Mouse (Mus musculus): Measurements from ENCODE around the gene C2cd5. TPM values are rescaled to one million over a fixed set of nuclear protein-coding genes. Genes with fewer than 3 reads are reported as not detected.

C2cd5 gene
- total RNA-seq, 1 experiment = 26.5 TPM

- Histone ChIP-seq H3K9ac (ENCODE audit: insufficient read depth, low read depth, low read length, poor library complexity, severe bottlenecking) (no peak overlapping the region), H3K4me3 (ENCODE audit: insufficient read depth in 1 of 2, low read depth in 1 of 2, low read length in 2 of 2, poor library complexity in 1 of 2, severe bottlenecking in 1 of 2) (no peak overlapping the region), H3K9me3 (ENCODE audit: control insufficient read depth, insufficient read depth, low read depth, low read length) (no peaks in the 10 kb centered on the region), H3K36me3 (ENCODE audit: control insufficient read depth, insufficient read depth, low read length, poor library complexity, severe bottlenecking) (peaks cover 18% of the 10 kb centered on the region), H3K27ac (ENCODE audit: insufficient read depth, low read depth, low read length, poor library complexity, severe bottlenecking) (no peak overlapping the region), H3K4me1 (ENCODE audit: control insufficient read depth in 2 of 2, insufficient read depth in 2 of 2, low read length in 2 of 2, poor library complexity in 1 of 2) (no peaks in the 10 kb centered on the region; a peak in 1 of 4 replicates)
- no peak for DNase-seq (ENCODE audit: low read depth, low spot score)
- in situ Hi-C loops (cut with MboI; ENCODE audit: low sequenced_read_pairs in 2 of 2, unreplicated experiment in 2 of 2) = no loop called here
- no peak for TF ChIP-seq MAFK (IDR thresholded peaks at IDR 0.05; ENCODE audit: insufficient read depth, low read depth, low read length)
- no peak for TF ChIP-seq CHD2 (IDR thresholded peaks at IDR 0.05; ENCODE audit: low read depth, low read length)
- no peak for TF ChIP-seq ZC3H11A (IDR thresholded peaks at IDR 0.05; ENCODE audit: borderline replicate concordance, low read depth, low read length)
- TF ChIP-seq HCFC1 (IDR thresholded peaks at IDR 0.05; ENCODE audit: borderline replicate concordance, insufficient read depth, low read length) = no peak
- TF ChIP-seq ZNF384 (IDR thresholded peaks at IDR 0.05; ENCODE audit: low read depth, low read length) = no peak
These were observed 76.2 kb downstream of the C2cd5 start for GRCm38 (mm10) chr6:143023691-143024090.

- no peak for DNase-seq (ENCODE audit: low read depth, low spot score)
- in situ Hi-C loops (cut with MboI; ENCODE audit: low sequenced_read_pairs in 2 of 2, unreplicated experiment in 2 of 2) = no loop called here
- Histone ChIP-seq H3K36me3 (ENCODE audit: control insufficient read depth, insufficient read depth, low read length, poor library complexity, severe bottlenecking) (peaks cover 11% of the 10 kb centered on the region; the same call in 1 of the 2 replicates), H3K9ac (ENCODE audit: insufficient read depth, low read depth, low read length, poor library complexity, severe bottlenecking) (no peak overlapping the region), H3K9me3 (ENCODE audit: control insufficient read depth, insufficient read depth, low read depth, low read length) (no peaks in the 10 kb centered on the region), H3K4me1 (ENCODE audit: control insufficient read depth in 2 of 2, insufficient read depth in 2 of 2, low read length in 2 of 2, poor library complexity in 1 of 2) (no peaks in the 10 kb centered on the region; a peak in 1 of 4 replicates), H3K27ac (ENCODE audit: insufficient read depth, low read depth, low read length, poor library complexity, severe bottlenecking) (no peak overlapping the region), H3K4me3 (ENCODE audit: insufficient read depth in 1 of 2, low read depth in 1 of 2, low read length in 2 of 2, poor library complexity in 1 of 2, severe bottlenecking in 1 of 2) (no peak overlapping the region)
- no peak for TF ChIP-seq ZC3H11A (IDR thresholded peaks at IDR 0.05; ENCODE audit: borderline replicate concordance, low read depth, low read length)
- TF ChIP-seq HCFC1 (IDR thresholded peaks at IDR 0.05; ENCODE audit: borderline replicate concordance, insufficient read depth, low read length) = no peak
- TF ChIP-seq ZNF384 (IDR thresholded peaks at IDR 0.05; ENCODE audit: low read depth, low read length) = no peak
- no peak for TF ChIP-seq CHD2 (IDR thresholded peaks at IDR 0.05; ENCODE audit: low read depth, low read length)
These were observed 78.2 kb downstream of the C2cd5 start for GRCm38 (mm10) chr6:143021756-143022155.

GRCm38 (mm10) chr6:143020647-143021046 is 79.3 kb downstream of the C2cd5 start:
- no peak overlapping the region for H3K9ac ChIP-seq (ENCODE audit: insufficient read depth, low read depth, low read length, poor library complexity, severe bottlenecking)
- DNase-seq (ENCODE audit: low read depth, low spot score) = peak; percentile 96

GRCm38 (mm10) chr6:143020146-143020545 is 79.8 kb downstream of the C2cd5 start:
- Histone ChIP-seq H3K9me3 (ENCODE audit: control insufficient read depth, insufficient read depth, low read depth, low read length) (no peaks in the 10 kb centered on the region), H3K36me3 (ENCODE audit: control insufficient read depth, insufficient read depth, low read length, poor library complexity, severe bottlenecking) (peaks cover 12% of the 10 kb centered on the region; the same call in 1 of the 2 replicates), H3K4me1 (ENCODE audit: control insufficient read depth in 2 of 2, insufficient read depth in 2 of 2, low read length in 2 of 2, poor library complexity in 1 of 2) (no peaks in the 10 kb centered on the region; a peak in 1 of 4 replicates), H3K4me3 (ENCODE audit: insufficient read depth in 1 of 2, low read depth in 1 of 2, low read length in 2 of 2, poor library complexity in 1 of 2, severe bottlenecking in 1 of 2) (no peak overlapping the region), H3K9ac (ENCODE audit: insufficient read depth, low read depth, low read length, poor library complexity, severe bottlenecking) (no peak overlapping the region), H3K27ac (ENCODE audit: insufficient read depth, low read depth, low read length, poor library complexity, severe bottlenecking) (no peak overlapping the region)
- in situ Hi-C loops (cut with MboI; ENCODE audit: low sequenced_read_pairs in 2 of 2, unreplicated experiment in 2 of 2) = no loop called here
- TF ChIP-seq ZC3H11A (IDR thresholded peaks at IDR 0.05; ENCODE audit: borderline replicate concordance, low read depth, low read length) (no peak), ZNF384 (IDR thresholded peaks at IDR 0.05; ENCODE audit: low read depth, low read length) (no peak), MAFK (IDR thresholded peaks at IDR 0.05; ENCODE audit: insufficient read depth, low read depth, low read length) (no peak), CHD2 (IDR thresholded peaks at IDR 0.05; ENCODE audit: low read depth, low read length) (no peak), HCFC1 (IDR thresholded peaks at IDR 0.05; ENCODE audit: borderline replicate concordance, insufficient read depth, low read length) (no peak)
- DNase-seq (ENCODE audit: low read depth, low spot score) = no peak

More at GRCm38 (mm10) chr6:143020647-143021046, 79.3 kb downstream of the C2cd5 start:
- Histone ChIP-seq H3K4me3 (ENCODE audit: insufficient read depth in 1 of 2, low read depth in 1 of 2, low read length in 2 of 2, poor library complexity in 1 of 2, severe bottlenecking in 1 of 2) (no peak overlapping the region), H3K4me1 (ENCODE audit: control insufficient read depth in 2 of 2, insufficient read depth in 2 of 2, low read length in 2 of 2, poor library complexity in 1 of 2) (no peaks in the 10 kb centered on the region; a peak in 1 of 4 replicates), H3K27ac (ENCODE audit: insufficient read depth, low read depth, low read length, poor library complexity, severe bottlenecking) (no peak overlapping the region), H3K9me3 (ENCODE audit: control insufficient read depth, insufficient read depth, low read depth, low read length) (no peaks in the 10 kb centered on the region), H3K36me3 (ENCODE audit: control insufficient read depth, insufficient read depth, low read length, poor library complexity, severe bottlenecking) (peaks cover 14% of the 10 kb centered on the region; the same call in 1 of the 2 replicates)
- in situ Hi-C loops (cut with MboI; ENCODE audit: low sequenced_read_pairs in 2 of 2, unreplicated experiment in 2 of 2) = no loop called here
- 0 out of 2 replicates have a peak, but pooled peaks have one; percentile 22 for TF ChIP-seq HCFC1 (IDR thresholded peaks at IDR 0.05; ENCODE audit: borderline replicate concordance, insufficient read depth, low read length)
- TF ChIP-seq MAFK (IDR thresholded peaks at IDR 0.05; ENCODE audit: insufficient read depth, low read depth, low read length) = no peak
- peak; percentile 61; the same call in 1 of the 2 replicates for TF ChIP-seq ZC3H11A (IDR thresholded peaks at IDR 0.05; ENCODE audit: borderline replicate concordance, low read depth, low read length)

All from ES-E14 (cell line).